Mouse (Mus musculus) lung, embryonic 15.5 days (tissue): ENCODE measurements around the gene Pfas. TPM values are rescaled to one million over a fixed set of nuclear protein-coding genes. Genes with fewer than 3 reads are reported as not detected.

Experiments
- ATAC-seq: fragments of 200-750 bp; cut with Nextera tagmentation; 2 replicates; pipeline ENCODE4 v1.8.0; 2017; ENCODE audit warnings: moderate number of reproducible peaks, borderline replicate concordance; ENCODE audit not compliant: low FRiP score, low TSS enrichment; ENCODE audit errors: extremely low read depth
- H3K27ac ChIP-seq: fragments of 300-500 bp; sonication (generic); 2 replicates; pipeline ENCODE4 v1.5.1; 2015; ENCODE audit warnings: moderate library complexity, mild to moderate bottlenecking, inconsistent platforms
- H3K27me3 ChIP-seq: fragments of 300-500 bp; sonication (generic); 2 replicates; pipeline ENCODE4 v1.6.1; 2015; ENCODE audit warnings: inconsistent platforms
- H3K36me3 ChIP-seq: fragments of 300-500 bp; sonication (generic); 2 replicates; pipeline ENCODE4 v1.6.1; 2015; ENCODE audit warnings: inconsistent platforms
- H3K4me1 ChIP-seq: fragments of 300-500 bp; sonication (generic); 2 replicates; pipeline ENCODE4 v1.6.1; 2015; ENCODE audit warnings: inconsistent platforms
- H3K4me2 ChIP-seq: fragments of 300-500 bp; sonication (generic); 2 replicates; pipeline ENCODE4 v1.6.1; 2015; ENCODE audit warnings: inconsistent platforms, mild to moderate bottlenecking, moderate library complexity
- H3K4me3 ChIP-seq: fragments of 300-500 bp; sonication (generic); 2 replicates; pipeline ENCODE4 v1.5.1; 2015; ENCODE audit warnings: mild to moderate bottlenecking, inconsistent platforms
- H3K9ac ChIP-seq: fragments of 300-500 bp; sonication (generic); 2 replicates; pipeline ENCODE4 v1.6.1; 2015; ENCODE audit warnings: inconsistent platforms
- H3K9me3 ChIP-seq: fragments of 300-500 bp; sonication (generic); 2 replicates; pipeline ENCODE4 v1.6.1; 2016; ENCODE audit warnings: inconsistent platforms
- WGBS: fragments of 180-500 bp; shearing (Covaris S2); methylation state at CpG from one replicate; pipeline ENCODE4 v1.1.7; 2015; 5-methylcytosine and 5-hydroxymethylcytosine counted together
- polyA plus RNA-seq: library from polyadenylated mRNA; unstranded; fragments of >200 nt; fragmentation: Nextera tagmentation; extraction: Ambion mirVana; gene quantifications from 2 replicates; pipeline ENCODE4 v1.2.1, GENCODE M21; 2015

Pfas gene
- polyA plus RNA-seq, 1 experiment from 2014 or later: 33.4 TPM

GRCm38 (mm10) chr11:69037231-69038061 lies 29.2 kb upstream of the Pfas start:
- Histone ChIP-seq H3K4me3 (peak overlapping the region; percentile 65), H3K9me3 (no peaks in the 10 kb centered on the region), H3K36me3 (peaks cover 38% of the 10 kb centered on the region), H3K4me2 (peak overlapping the region; percentile 59), H3K4me1 (peaks cover 29% of the 10 kb centered on the region), H3K9ac (peak overlapping the region; percentile 69), H3K27me3 (no peaks in the 10 kb centered on the region), H3K27ac (peak overlapping the region; percentile 86)
- WGBS: under 1% methylated on average over 34 of the region's 34 CpGs
- ATAC-seq: 0 out of 2 replicates have a peak, but pooled peaks have one; percentile 21

- ATAC-seq: no peak
Observed at GRCm38 (mm10) chr11:69036486-69037230, 28.4 kb upstream of the Pfas start.

GRCm38 (mm10) chr11:69035849-69036248 lies 27.6 kb upstream of the Pfas start:
- ATAC-seq: peak; percentile 11; the same call in 1 of the 2 replicates
- Histone ChIP-seq H3K9me3 (no peaks in the 10 kb centered on the region), H3K36me3 (peaks cover 52% of the 10 kb centered on the region), H3K9ac (no peak overlapping the region), H3K4me3 (no peak overlapping the region; the same call in 1 of the 2 replicates), H3K27me3 (no peaks in the 10 kb centered on the region), H3K4me1 (peaks cover 29% of the 10 kb centered on the region), H3K4me2 (peak overlapping the region; percentile 59), H3K27ac (peak overlapping the region; percentile 65)
- WGBS: 5% methylated on average over 8 of the region's 8 CpGs

More at GRCm38 (mm10) chr11:69036486-69037230, 28.4 kb upstream of the Pfas start:
- Histone ChIP-seq H3K36me3 (peaks cover 44% of the 10 kb centered on the region), H3K4me2 (peak overlapping the region; percentile 59), H3K27ac (peak overlapping the region; percentile 86), H3K4me3 (peak overlapping the region; percentile 65), H3K9ac (peak overlapping the region; percentile 69), H3K9me3 (no peaks in the 10 kb centered on the region), H3K4me1 (peaks cover 29% of the 10 kb centered on the region), H3K27me3 (no peaks in the 10 kb centered on the region)
- 8% methylated on average over 20 of the region's 20 CpGs for WGBS

GRCm38 (mm10) chr11:69035411-69035810 lies 27.2 kb upstream of the Pfas start:
- no peak overlapping the region; the same call in 1 of the 2 replicates for H3K4me3 ChIP-seq

GRCm38 (mm10) chr11:69034585-69034984 lies 26.3 kb upstream of the Pfas start:
- ATAC-seq: no peak
- H3K4me3 ChIP-seq: no peak overlapping the region
- no peak overlapping the region for H3K4me2 ChIP-seq
- H3K27ac ChIP-seq: no peak overlapping the region
- 89% methylated on average over 3 of the region's 3 CpGs for WGBS
- peaks cover 64% of the 10 kb centered on the region for H3K36me3 ChIP-seq
- H3K9me3 ChIP-seq: no peaks in the 10 kb centered on the region
- peaks cover 29% of the 10 kb centered on the region for H3K4me1 ChIP-seq
- H3K27me3 ChIP-seq: no peaks in the 10 kb centered on the region
- H3K9ac ChIP-seq: no peak overlapping the region

More at GRCm38 (mm10) chr11:69035411-69035810, 27.2 kb upstream of the Pfas start:
- no peak for ATAC-seq
- WGBS: 83% methylated on average over 9 of the region's 9 CpGs
- Histone ChIP-seq H3K4me2 (peak overlapping the region; percentile 59), H3K9me3 (no peaks in the 10 kb centered on the region), H3K27me3 (no peaks in the 10 kb centered on the region), H3K9ac (no peak overlapping the region), H3K4me1 (peaks cover 29% of the 10 kb centered on the region), H3K36me3 (peaks cover 57% of the 10 kb centered on the region), H3K27ac (peak overlapping the region; percentile 65)

GRCm38 (mm10) chr11:69033552-69033951 lies 25.3 kb upstream of the Pfas start:
- Histone ChIP-seq H3K36me3 (peaks cover 74% of the 10 kb centered on the region), H3K27ac (no peak overlapping the region), H3K4me2 (no peak overlapping the region), H3K4me3 (no peak overlapping the region), H3K27me3 (no peaks in the 10 kb centered on the region), H3K9me3 (no peaks in the 10 kb centered on the region), H3K9ac (no peak overlapping the region), H3K4me1 (peaks cover 19% of the 10 kb centered on the region)
- ATAC-seq: no peak
- WGBS: 69% methylated on average over 9 of the region's 9 CpGs

- ATAC-seq: no peak
- 57% methylated on average over 2 of the region's 2 CpGs for WGBS
- Histone ChIP-seq H3K9me3 (no peaks in the 10 kb centered on the region), H3K4me2 (no peak overlapping the region), H3K27me3 (no peaks in the 10 kb centered on the region), H3K36me3 (peaks cover 97% of the 10 kb centered on the region), H3K9ac (no peak overlapping the region), H3K4me3 (no peak overlapping the region), H3K27ac (no peak overlapping the region), H3K4me1 (no peaks in the 10 kb centered on the region)
Observed at GRCm38 (mm10) chr11:69028805-69029204, 20.5 kb upstream of the Pfas start.

- WGBS: 85% methylated on average over 3 of the region's 3 CpGs
- H3K4me2 ChIP-seq: no peak overlapping the region
- no peaks in the 10 kb centered on the region for H3K9me3 ChIP-seq
- H3K4me1 ChIP-seq: no peaks in the 10 kb centered on the region
- H3K36me3 ChIP-seq: peaks cover 98% of the 10 kb centered on the region
- no peak overlapping the region for H3K27ac ChIP-seq
- H3K9ac ChIP-seq: no peak overlapping the region
- ATAC-seq: no peak
- no peak overlapping the region for H3K4me3 ChIP-seq
- H3K27me3 ChIP-seq: no peaks in the 10 kb centered on the region
Observed at GRCm38 (mm10) chr11:69026562-69026961, 18.3 kb upstream of the Pfas start.

GRCm38 (mm10) chr11:69020691-69021090 lies 12.4 kb upstream of the Pfas start:
- Histone ChIP-seq H3K27ac (no peak overlapping the region), H3K9ac (no peak overlapping the region), H3K4me2 (no peak overlapping the region), H3K4me1 (peaks cover 7% of the 10 kb centered on the region), H3K4me3 (no peak overlapping the region), H3K36me3 (peaks cover 48% of the 10 kb centered on the region), H3K27me3 (no peaks in the 10 kb centered on the region), H3K9me3 (no peaks in the 10 kb centered on the region)
- no peak for ATAC-seq

GRCm38 (mm10) chr11:69016755-69017154 lies 8.5 kb upstream of the Pfas start:
- peak overlapping the region; percentile 83 for H3K9ac ChIP-seq
- no peaks in the 10 kb centered on the region for H3K27me3 ChIP-seq
- H3K4me1 ChIP-seq: peaks cover 13% of the 10 kb centered on the region
- peak overlapping the region; percentile 73 for H3K4me2 ChIP-seq
- ATAC-seq: no peak
- peaks cover 10% of the 10 kb centered on the region for H3K36me3 ChIP-seq
- no peaks in the 10 kb centered on the region for H3K9me3 ChIP-seq
- H3K4me3 ChIP-seq: peak overlapping the region; percentile 68
- 47% methylated on average over 3 of the region's 3 CpGs for WGBS
- no peak overlapping the region for H3K27ac ChIP-seq

GRCm38 (mm10) chr11:69015644-69016441 lies 7.6 kb upstream of the Pfas start, which contains the start of gene Ctc1:
TSS of gene Ctc1 (plus strand) at chr11:69015911.
- Histone ChIP-seq H3K27me3 (no peaks in the 10 kb centered on the region), H3K27ac (peak within 1 kb of the TSS; percentile 93), H3K9ac (peak within 1 kb of the TSS; percentile 83), H3K4me3 (peak within 1 kb of the TSS; percentile 68), H3K4me1 (peaks cover 17% of the 10 kb centered on the region), H3K36me3 (peaks cover under 1% of the 10 kb centered on the region), H3K4me2 (peak within 1 kb of the TSS; percentile 73), H3K9me3 (no peaks in the 10 kb centered on the region)
- ATAC-seq: peak; percentile 94
- WGBS: 2% methylated on average over 38 of the region's 38 CpGs
